Mouse (Mus musculus) macrophage (primary cell): ENCODE measurements around the gene Rmi2. TPM values are rescaled to one million over a fixed set of nuclear protein-coding genes. Genes with fewer than 3 reads are reported as not detected.
"Not testable (repeated sequence)": the region's sequence is repeated elsewhere in the genome, so short reads cannot be mapped to it uniquely, and the experiment has no call there.

Experiments
- H3K27ac ChIP-seq: fragments of 350-480 bp; formaldehyde crosslinking; 2 replicates; pipeline ENCODE4 v1.9.0; 2021
- H3K36me3 ChIP-seq: fragments of 350-480 bp; formaldehyde crosslinking; 2 replicates; pipeline ENCODE4 v1.9.0; 2021; ENCODE audit errors: inconsistent target
- H3K4me3 ChIP-seq: fragments of 350-480 bp; formaldehyde crosslinking; 2 replicates; pipeline ENCODE4 v1.9.0; 2021; ENCODE audit errors: inconsistent target
- H3K79me2 ChIP-seq: fragments of 350-480 bp; formaldehyde crosslinking; 2 replicates; pipeline ENCODE4 v1.9.0; 2021; ENCODE audit errors: inconsistent target
- WGBS: methylation state at CpG from one replicate; pipeline ENCODE4 v1.1.7; 2026; ENCODE audit warnings: inconsistent platforms; ENCODE audit not compliant: missing documents; 5-methylcytosine and 5-hydroxymethylcytosine counted together
- polyA plus RNA-seq: library from polyadenylated mRNA; stranded (reverse); fragments of 250-400 nt; gene quantifications from 3 replicates; pipeline ENCODE4 v1.2.4, GENCODE M21; 2018; ENCODE audit warnings: inconsistent platforms
- total RNA-seq, 78 experiments: library from RNA; depleted of rRNA; stranded (reverse); fragments of 250-400 nt; gene quantifications; 1 replicate in 9 of 78; 2 replicates in 24 of 78; 3 replicates in 43 of 78; 4 replicates in 2 of 78; pipeline ENCODE4 v1.2.4; 2018; ENCODE audit warnings: inconsistent platforms in 56 of 78

The Rmi2 gene
- total RNA-seq (2018; cell fraction: chromatin; rRNA removed): 1 to 10 TPM in 9 of 26 experiments, under 1 TPM in 9, not detected in 8; 0.26 to 2.5 (median 1.1) TPM
- total RNA-seq (2018; cell fraction: cytosol; rRNA removed): 1 to 10 TPM in 2 of 26 experiments, under 1 TPM in 23, not detected in 1; 0.03 to 1.1 (median 0.38) TPM
- 1 to 10 TPM in 6 of 26 experiments, under 1 TPM in 12, not detected in 8; 0.18 to 4.2 (median 0.66) TPM for total RNA-seq (2018; cell fraction: nucleus; rRNA removed)
- 0.06 to 1.1 TPM in 2 of 3 replicates, not detected in the other for polyA plus RNA-seq

GRCm38 (mm10) chr16:10834911-10835587, at the start of gene Rmi2:
Rmi2 (plus strand) TSS chr16:10835059.
- Histone ChIP-seq H3K79me2 (no peaks in the 10 kb centered on the region), H3K27ac (no peak within 1 kb of the TSS), H3K36me3 (no peaks in the 10 kb centered on the region), H3K4me3 (peak within 1 kb of the TSS; percentile 18; the same call in 1 of the 2 replicates)
- 2% methylated on average over 69 of the region's 69 CpGs for WGBS

GRCm38 (mm10) chr16:10785371-10786231, 49.3 kb upstream of the Rmi2 start, which contains the start of gene Socs1:
Socs1 (minus strand) TSS chr16:10785536.
- Histone ChIP-seq H3K27ac (peak within 1 kb of the TSS; percentile 82), H3K36me3 (no peaks in the 10 kb centered on the region), H3K4me3 (peak within 1 kb of the TSS; percentile 48), H3K79me2 (no peaks in the 10 kb centered on the region)
- under 1% methylated on average over 59 of the region's 59 CpGs for WGBS

GRCm38 (mm10) chr16:10786288-10786687, 48.6 kb upstream of the Rmi2 start:
- Histone ChIP-seq H3K36me3 (no peaks in the 10 kb centered on the region), H3K79me2 (no peaks in the 10 kb centered on the region), H3K4me3 (peak overlapping the region; percentile 48; the same call in 1 of the 2 replicates), H3K27ac (peak overlapping the region; percentile 82)
- WGBS: 3% methylated on average over 9 of the region's 9 CpGs

GRCm38 (mm10) chr16:10786782-10787547, 47.9 kb upstream of the Rmi2 start:
- Histone ChIP-seq H3K79me2 (no peaks in the 10 kb centered on the region), H3K4me3 (no peak overlapping the region), H3K27ac (no peak overlapping the region), H3K36me3 (no peaks in the 10 kb centered on the region)
- 68% methylated on average over 3 of the region's 4 CpGs for WGBS

- Histone ChIP-seq H3K4me3 (no peak overlapping the region), H3K79me2 (no peaks in the 10 kb centered on the region), H3K36me3 (no peaks in the 10 kb centered on the region), H3K27ac (no peak overlapping the region)
- 85% methylated on average over 7 of the region's 7 CpGs for WGBS
Observed at GRCm38 (mm10) chr16:10787548-10788058, 47.3 kb upstream of the Rmi2 start.

- WGBS: 76% methylated on average over 13 of the region's 16 CpGs
- Histone ChIP-seq H3K27ac (no peak within 1 kb of the TSS), H3K79me2 (no peaks in the 10 kb centered on the region), H3K4me3 (no peak within 1 kb of the TSS), H3K36me3 (no peaks in the 10 kb centered on the region)
Observed at GRCm38 (mm10) chr16:10788271-10788670, 46.6 kb upstream of the Rmi2 start, which contains the start of gene Tnp2. Tnp2 (minus strand) TSS chr16:10788660.

- WGBS: 95% methylated on average over 4 of the region's 4 CpGs
- Histone ChIP-seq H3K79me2 (no peaks in the 10 kb centered on the region), H3K27ac (no peak overlapping the region), H3K4me3 (no peak overlapping the region), H3K36me3 (no peaks in the 10 kb centered on the region)
Observed at GRCm38 (mm10) chr16:10788866-10789265, 46.0 kb upstream of the Rmi2 start.

- Histone ChIP-seq H3K79me2 (no peaks in the 10 kb centered on the region), H3K4me3 (no peak within 1 kb of the TSS), H3K36me3 (no peaks in the 10 kb centered on the region), H3K27ac (no peak within 1 kb of the TSS)
- 87% methylated on average over 9 of the region's 9 CpGs for WGBS
Observed at GRCm38 (mm10) chr16:10790702-10791101, 44.2 kb upstream of the Rmi2 start, which contains the start of gene Prm3. Prm3 (minus strand) TSS chr16:10790914.

GRCm38 (mm10) chr16:10796034-10796433, 38.8 kb upstream of the Rmi2 start, which contains the start of gene Prm2:
Prm2 (minus strand) TSS chr16:10796134.
- Histone ChIP-seq H3K36me3 (no peaks in the 10 kb centered on the region), H3K27ac (no peak within 1 kb of the TSS), H3K4me3 (no peak within 1 kb of the TSS), H3K79me2 (no peaks in the 10 kb centered on the region)
- 95% methylated on average over 6 of the region's 6 CpGs for WGBS

GRCm38 (mm10) chr16:10802420-10802819, 32.4 kb upstream of the Rmi2 start:
- not testable (repeated sequence) for H3K27ac ChIP-seq, H3K4me3 ChIP-seq, H3K79me2 ChIP-seq, H3K36me3 ChIP-seq
- WGBS: 92% methylated on average over 3 of the region's 3 CpGs

GRCm38 (mm10) chr16:10805789-10806527, 28.9 kb upstream of the Rmi2 start, which contains the start of gene Prm1:
Prm1 (minus strand) TSS chr16:10805839.
- Histone ChIP-seq H3K36me3 (no peaks in the 10 kb centered on the region), H3K79me2 (no peaks in the 10 kb centered on the region), H3K4me3 (no peak within 1 kb of the TSS), H3K27ac (no peak within 1 kb of the TSS)
- WGBS: 73% methylated on average over 9 of the region's 10 CpGs

- Histone ChIP-seq H3K79me2 (no peaks in the 10 kb centered on the region), H3K36me3 (no peaks in the 10 kb centered on the region), H3K27ac (no peak overlapping the region), H3K4me3 (no peak overlapping the region)
- 100% methylated on average over 1 of the region's 1 CpGs for WGBS
Observed at GRCm38 (mm10) chr16:10810376-10810775, 24.5 kb upstream of the Rmi2 start.

GRCm38 (mm10) chr16:10812865-10813371, 21.9 kb upstream of the Rmi2 start, which contains the start of gene Gm11172:
Gm11172 (plus strand) TSS chr16:10812915.
- H3K4me3 ChIP-seq: no peak within 1 kb of the TSS
- H3K27ac ChIP-seq: no peak within 1 kb of the TSS
- no peaks in the 10 kb centered on the region for H3K79me2 ChIP-seq
- WGBS: 48% methylated on average over 2 of the region's 2 CpGs
- H3K36me3 ChIP-seq: no peaks in the 10 kb centered on the region
